Mouse (Mus musculus): ENCODE data around the gene H2afv. TPM values are rescaled to one million over a fixed set of nuclear protein-coding genes. Genes with fewer than 3 reads are reported as not detected.

The H2afv gene
- total and polyA plus RNA-seq, 3 experiments, result 46.6 to 73.2 (median 63.7) TPM

- in situ Hi-C loops (cut with MboI; ENCODE audit: low pct_ligation_motif_present, low pct_unique_long_range_greater_than_20kb, low sequenced_read_pairs) (no loop called here), dilution Hi-C loops (cut with MboI; ENCODE audit: extremely low pct_ligation_motif_present, extremely low pct_unique_long_range_greater_than_20kb, low sequenced_read_pairs) (no loop called here)
- Histone ChIP-seq H3K4me3 (replicated peaks in 1 of 3; ENCODE audit: low read depth in 2 of 3, low read length in 2 of 3, poor library complexity in 1 of 3) (no peak overlapping the region), H3K4me2 (ENCODE audit: insufficient read depth, low read depth, poor library complexity, severe bottlenecking) (no peak overlapping the region), H3K9me3 (replicated peaks; ENCODE audit: low read length) (peaks cover 6% of the 10 kb centered on the region), H3K27me3 (replicated peaks) (peaks cover 20% of the 10 kb centered on the region), H3K36me3 (replicated peaks in 1 of 2; ENCODE audit: control insufficient read depth in 1 of 2, insufficient read depth in 1 of 2, low read length in 1 of 2) (no peaks in the 10 kb centered on the region), H3K27ac (ENCODE audit: insufficient read depth, low read depth) (no peak overlapping the region), H3K79me2 (replicated peaks; ENCODE audit: control insufficient read depth, extremely low read depth, insufficient read depth, poor library complexity, severe bottlenecking) (peaks cover 14% of the 10 kb centered on the region), H3K9ac (ENCODE audit: insufficient read depth, low read depth) (no peak overlapping the region), H3K4me1 (ENCODE audit: control insufficient read depth in 1 of 2, insufficient read depth in 2 of 2) (peaks cover 5 to 14% of the 10 kb centered on the region in 2 experiments; a peak in 3 of 4 replicates)
- no peak for DNase-seq (ENCODE audit: extremely low read depth)
- TF ChIP-seq TCF12 (IDR thresholded peaks at IDR 0.05; ENCODE audit: low read depth, low read length) (no peak), BHLHE40 (IDR thresholded peaks at IDR 0.05; ENCODE audit: low read depth, low read length) (no peak), ZKSCAN1 (IDR thresholded peaks at IDR 0.05; ENCODE audit: borderline replicate concordance, low read depth, low read length) (no peak), SMC3 (IDR thresholded peaks at IDR 0.05; ENCODE audit: low read depth, low read length) (no peak), NELFE (IDR thresholded peaks at IDR 0.05; ENCODE audit: low read depth, low read length) (no peak), JUN (IDR thresholded peaks at IDR 0.05; ENCODE audit: insufficient read depth, low read depth, low read length) (no peak), MYC (IDR thresholded peaks at IDR 0.05; ENCODE audit: low read depth, low read length) (no peak), PAX5 (IDR thresholded peaks at IDR 0.05; ENCODE audit: low read length) (no peak), EP300 (IDR thresholded peaks at IDR 0.05; ENCODE audit: low read length) (no peak), CHD1 (IDR thresholded peaks at IDR 0.05; ENCODE audit: low read depth, low read length) (no peak), CTCF (conservative IDR thresholded peaks at IDR 0.05 in 1 of 2, IDR thresholded peaks at IDR 0.05 in 1 of 2; ENCODE audit: low read depth in 2 of 2, low read length in 2 of 2) (no peak), TBP (conservative IDR thresholded peaks at IDR 0.05; ENCODE audit: low read depth, low read length) (no peak), KAT2A (IDR thresholded peaks at IDR 0.05; ENCODE audit: insufficient replicate concordance, low read length) (no peak), ZC3H11A (IDR thresholded peaks at IDR 0.05; ENCODE audit: low read depth, low read length) (no peak), POLR2AphosphoS2 (IDR thresholded peaks at IDR 0.05; ENCODE audit: low read depth, low read length) (no peak)
These were observed 3.2 kb upstream of the H2afv start for GRCm38 (mm10) chr11:6447493-6447892.

DNA sequence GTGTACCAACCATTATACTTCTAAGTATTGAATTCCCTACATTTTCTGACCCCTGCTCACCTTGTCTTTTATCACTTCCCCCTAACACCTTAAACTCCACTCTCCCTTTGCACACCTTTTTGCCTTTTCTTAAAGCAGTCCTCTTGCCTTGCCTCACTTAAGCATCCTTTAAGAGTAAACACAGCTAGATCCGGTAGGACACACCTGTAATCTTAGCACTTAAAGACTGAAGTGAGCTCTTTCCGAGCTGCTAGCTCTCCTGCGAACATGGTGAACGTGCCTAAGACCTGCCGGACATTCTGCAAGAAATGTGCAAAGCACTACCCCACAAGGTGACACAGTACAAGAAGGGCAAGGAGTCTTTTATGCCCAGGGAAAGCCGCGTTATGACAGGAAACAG lies 1.7 kb upstream of the H2afv start:
- Histone ChIP-seq H3K79me2 (replicated peaks; ENCODE audit: control insufficient read depth, extremely low read depth, insufficient read depth, poor library complexity, severe bottlenecking) (peaks cover 24% of the 10 kb centered on the region), H3K4me2 (ENCODE audit: insufficient read depth, low read depth, poor library complexity, severe bottlenecking) (no peak overlapping the region), H3K36me3 (replicated peaks in 1 of 2; ENCODE audit: control insufficient read depth in 1 of 2, insufficient read depth in 1 of 2, low read length in 1 of 2) (no peaks in the 10 kb centered on the region), H3K4me3 (replicated peaks in 1 of 3; ENCODE audit: low read depth in 2 of 3, low read length in 2 of 3, poor library complexity in 1 of 3) (no peak overlapping the region), H3K27ac (ENCODE audit: insufficient read depth, low read depth) (no peak overlapping the region), H3K4me1 (ENCODE audit: control insufficient read depth in 1 of 2, insufficient read depth in 2 of 2) (peaks cover 5 to 14% of the 10 kb centered on the region in 2 experiments; a peak in 3 of 4 replicates), H3K9ac (ENCODE audit: insufficient read depth, low read depth) (no peak overlapping the region), H3K27me3 (replicated peaks) (peaks cover 20% of the 10 kb centered on the region), H3K9me3 (replicated peaks; ENCODE audit: low read length) (peaks cover 4% of the 10 kb centered on the region)
- TF ChIP-seq CTCF (conservative IDR thresholded peaks at IDR 0.05 in 1 of 2, IDR thresholded peaks at IDR 0.05 in 1 of 2; ENCODE audit: low read depth in 2 of 2, low read length in 2 of 2) (no peak), E2F4 (IDR thresholded peaks at IDR 0.05; ENCODE audit: insufficient replicate concordance, low read depth, low read length) (no peak), USF2 (conservative IDR thresholded peaks at IDR 0.05; ENCODE audit: low read depth, low read length) (no peak), TBP (conservative IDR thresholded peaks at IDR 0.05; ENCODE audit: low read depth, low read length) (no peak), MAX (IDR thresholded peaks at IDR 0.05; ENCODE audit: low read length) (no peak), POLR2A (IDR thresholded peaks at IDR 0.05; ENCODE audit: low read depth, low read length) (no peak)
- in situ Hi-C loops (cut with MboI; ENCODE audit: low pct_ligation_motif_present, low pct_unique_long_range_greater_than_20kb, low sequenced_read_pairs), result no loop called here
- dilution Hi-C loops (cut with MboI; ENCODE audit: extremely low pct_ligation_motif_present, extremely low pct_unique_long_range_greater_than_20kb, low sequenced_read_pairs), result no loop called here
- DNase-seq (ENCODE audit: extremely low read depth), result no peak

Data from CH12.LX (cell line).